Mouse (Mus musculus) intestine, postnatal 0 days (tissue): ENCODE results near the gene Idh2. TPM values are rescaled to one million over a fixed set of nuclear protein-coding genes. Genes with fewer than 3 reads are reported as not detected.
A peak's percentile ranks its signal among the peaks of the same experiment; 100 is the strongest.
"Not testable (repeated sequence)": the region's sequence is repeated elsewhere in the genome, so short reads cannot be mapped to it uniquely, and the experiment has no call there.

Source experiments
- ATAC-seq: fragments of 200-750 bp; cut with Nextera tagmentation; 2 replicates; pipeline ENCODE4 v1.8.0; 2017; ENCODE audit warnings: mild to moderate bottlenecking, moderate TSS enrichment, moderate library complexity
- H3K27ac ChIP-seq: fragments of 300-500 bp; sonication (generic); 2 replicates; pipeline ENCODE4 v1.5.1; 2014; ENCODE audit warnings: mild to moderate bottlenecking, low read depth, low read length, moderate library complexity
- H3K27me3 ChIP-seq: fragments of 300-500 bp; sonication (generic); replicated peaks from 2 replicates; pipeline ENCODE4 v1.6.1; 2014; ENCODE audit warnings: low read length, mixed read lengths; ENCODE audit not compliant: control insufficient read depth, insufficient read depth
- H3K36me3 ChIP-seq: fragments of 300-500 bp; sonication (generic); 2 replicates; pipeline ENCODE4 v1.6.1; 2014; ENCODE audit warnings: mild to moderate bottlenecking, moderate library complexity; ENCODE audit not compliant: control insufficient read depth, insufficient read depth
- H3K4me1 ChIP-seq: fragments of 300-500 bp; sonication (generic); replicated peaks from 2 replicates; pipeline ENCODE4 v1.6.1; 2014; ENCODE audit warnings: antibody characterized with exemption, low read length, mixed read lengths; ENCODE audit not compliant: control insufficient read depth, insufficient read depth
- H3K4me2 ChIP-seq: fragments of 300-500 bp; sonication (generic); replicated peaks from 2 replicates; pipeline ENCODE4 v1.6.1; 2014; ENCODE audit warnings: low read depth, mild to moderate bottlenecking, moderate library complexity
- H3K4me3 ChIP-seq: fragments of 300-500 bp; sonication (generic); 2 replicates; pipeline ENCODE4 v1.5.1; 2014; ENCODE audit warnings: low read depth, low read length
- H3K9ac ChIP-seq: fragments of 300-500 bp; sonication (generic); 2 replicates; pipeline ENCODE4 v1.6.1; 2014; ENCODE audit warnings: mild to moderate bottlenecking, low read depth, low read length
- H3K9me3 ChIP-seq: fragments of 300-500 bp; sonication (generic); 2 replicates; pipeline ENCODE4 v1.6.1; 2016; ENCODE audit warnings: mixed run types; ENCODE audit not compliant: control insufficient read depth
- CTCF ChIP-seq: sonication (generic); IDR thresholded peaks from 2 replicates; pipeline ENCODE4 v1.5.1; 2016; ENCODE audit warnings: low read depth, mild to moderate bottlenecking, control low read depth, antibody characterized with exemption, moderate library complexity
- WGBS: fragments of 180-500 bp; shearing (Covaris S2); extraction: QIAGEN DNeasy Blood & Tissue Kit; methylation state at CpG from one replicate; pipeline ENCODE4 v1.1.7; 2014; 5-methylcytosine and 5-hydroxymethylcytosine counted together
- polyA plus RNA-seq: library from polyadenylated mRNA; unstranded; fragments of >200 nt; fragmentation: Nextera tagmentation; extraction: Ambion mirVana; gene quantifications from 2 replicates; pipeline ENCODE4 v1.2.1, GENCODE M21; 2015

The Idh2 gene
- polyA plus RNA-seq, 1 experiment from 2014 or later: 190 TPM

- ATAC-seq: peak; percentile 64
- Histone ChIP-seq H3K4me3 (no peak overlapping the region), H3K9me3 (0 out of 2 replicates have a peak, but pooled peaks cover 7% of the 10 kb centered on the region), H3K4me2 (no peak overlapping the region), H3K27me3 (no peaks in the 10 kb centered on the region), H3K27ac (no peak overlapping the region), H3K36me3 (no peaks in the 10 kb centered on the region), H3K9ac (no peak overlapping the region), H3K4me1 (no peaks in the 10 kb centered on the region)
- 19% methylated on average over 9 of the region's 9 CpGs for WGBS
- peak; percentile 92 for TF ChIP-seq CTCF
Observed at GRCm38 (mm10) chr7:80140815-80141214, 25.6 kb upstream of the Idh2 start.

GRCm38 (mm10) chr7:80138375-80138774, 23.2 kb upstream of the Idh2 start:
- TF ChIP-seq CTCF: no peak
- H3K27me3 ChIP-seq: no peaks in the 10 kb centered on the region
- no peaks in the 10 kb centered on the region for H3K36me3 ChIP-seq
- ATAC-seq: no peak
- H3K27ac ChIP-seq: no peak overlapping the region
- no peak overlapping the region for H3K4me3 ChIP-seq
- 0 out of 2 replicates have a peak, but pooled peaks cover 3% of the 10 kb centered on the region for H3K4me1 ChIP-seq
- H3K9me3 ChIP-seq: 0 out of 2 replicates have a peak, but pooled peaks cover 7% of the 10 kb centered on the region
- no peak overlapping the region for H3K9ac ChIP-seq
- 74% methylated on average over 1 of the region's 1 CpGs for WGBS
- H3K4me2 ChIP-seq: no peak overlapping the region

DNA sequence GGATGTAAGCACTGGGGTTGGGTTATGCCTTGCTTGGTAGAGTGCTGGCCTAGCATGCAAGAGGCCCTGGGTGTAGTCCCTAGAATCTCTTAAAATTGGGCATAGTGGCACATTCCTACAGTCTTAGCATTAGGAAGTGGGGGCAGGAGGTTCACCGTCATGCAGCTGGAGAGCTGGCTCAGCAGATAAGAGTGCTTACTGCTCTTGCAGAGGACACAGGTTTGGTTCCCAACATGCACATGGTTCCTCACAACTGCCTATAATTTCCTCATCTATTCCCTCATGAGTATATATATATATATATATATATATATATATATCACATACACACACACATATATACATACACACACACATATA, 20.0 kb upstream of the Idh2 start:
- Histone ChIP-seq H3K9me3 (0 out of 2 replicates have a peak, but pooled peaks cover 7% of the 10 kb centered on the region), H3K27me3 (no peaks in the 10 kb centered on the region), H3K4me2 (no peak overlapping the region), H3K4me1 (0 out of 2 replicates have a peak, but pooled peaks cover 4% of the 10 kb centered on the region), H3K36me3 (no peaks in the 10 kb centered on the region), H3K4me3 (no peak overlapping the region), H3K27ac (no peak overlapping the region), H3K9ac (no peak overlapping the region)
- no peak for ATAC-seq
- 59% methylated on average over 1 of the region's 1 CpGs for WGBS
- no peak for TF ChIP-seq CTCF

DNA sequence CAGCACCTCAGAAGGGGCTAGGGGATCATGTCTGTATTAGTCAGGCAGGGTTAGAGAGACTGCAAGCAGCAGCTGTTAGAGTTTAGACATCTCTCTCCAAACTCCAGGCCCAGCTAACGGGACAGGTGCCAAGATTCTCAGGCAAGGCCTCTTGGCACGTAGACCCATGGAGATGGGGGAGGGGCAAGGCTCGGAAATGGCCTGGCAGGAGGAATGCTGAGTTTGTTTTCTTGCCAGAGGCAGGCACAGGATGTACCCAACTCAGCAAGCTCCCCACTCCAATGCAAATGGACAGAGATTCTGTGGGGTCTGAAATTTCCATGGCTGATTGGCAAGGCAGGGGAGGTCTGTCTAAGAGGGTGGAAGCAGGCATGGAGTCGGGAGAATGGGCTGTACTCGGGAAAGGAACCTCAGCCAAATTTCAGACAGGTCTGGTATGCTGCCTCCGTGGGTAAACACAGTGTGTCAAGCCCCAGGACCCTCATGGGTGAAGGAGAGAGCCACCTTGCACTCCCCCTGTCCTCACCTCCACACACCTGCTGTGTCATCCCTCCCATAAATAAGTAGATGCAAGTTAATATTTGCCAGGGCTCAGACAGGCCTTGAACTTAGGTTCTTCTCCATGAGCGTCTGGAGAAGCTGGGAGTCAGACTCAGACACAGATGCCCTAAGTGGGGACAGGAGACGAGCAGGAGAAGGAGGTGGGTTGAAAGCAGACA, 19.4 kb upstream of the Idh2 start:
- no peak overlapping the region for H3K9ac ChIP-seq

DNA sequence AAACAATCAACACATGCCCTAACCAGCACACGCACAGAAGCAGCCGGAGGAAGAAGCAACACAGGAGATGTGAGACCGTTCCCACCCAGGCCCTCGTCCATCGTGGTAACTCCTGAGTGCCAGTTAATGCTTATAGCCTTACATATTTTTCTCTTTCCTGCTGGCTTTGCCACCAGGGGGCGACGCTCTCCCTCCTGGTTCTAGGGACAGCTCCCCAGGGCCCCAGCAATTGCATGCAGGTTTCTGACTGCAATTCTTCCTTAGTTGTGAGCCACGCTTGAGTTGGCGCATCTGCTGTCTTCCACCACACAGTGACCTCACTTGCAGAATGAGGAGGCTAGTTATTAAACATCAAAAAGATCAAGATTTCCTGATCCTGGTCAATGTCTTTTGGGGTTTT, 17.3 kb upstream of the Idh2 start:
- no peak overlapping the region for H3K9ac ChIP-seq
- H3K4me1 ChIP-seq: 0 out of 2 replicates have a peak, but pooled peaks cover 5% of the 10 kb centered on the region
- peak; percentile 87 for TF ChIP-seq CTCF
- H3K4me3 ChIP-seq: no peak overlapping the region
- WGBS: 54% methylated on average over 9 of the region's 9 CpGs
- ATAC-seq: no peak
- H3K27ac ChIP-seq: no peak overlapping the region
- 0 out of 2 replicates have a peak, but pooled peaks cover 7% of the 10 kb centered on the region for H3K9me3 ChIP-seq
- H3K4me2 ChIP-seq: no peak overlapping the region
- no peaks in the 10 kb centered on the region for H3K27me3 ChIP-seq
- H3K36me3 ChIP-seq: no peaks in the 10 kb centered on the region

More for the DNA sequence above, 19.4 kb upstream of the Idh2 start:
- H3K27me3 ChIP-seq: no peaks in the 10 kb centered on the region
- H3K27ac ChIP-seq: no peak overlapping the region
- TF ChIP-seq CTCF: no peak
- 28% methylated on average over 8 of the region's 8 CpGs for WGBS
- no peak overlapping the region for H3K4me3 ChIP-seq
- no peaks in the 10 kb centered on the region for H3K36me3 ChIP-seq
- 0 out of 2 replicates have a peak, but pooled peaks cover 7% of the 10 kb centered on the region for H3K9me3 ChIP-seq
- H3K4me1 ChIP-seq: 0 out of 2 replicates have a peak, but pooled peaks cover 5% of the 10 kb centered on the region
- ATAC-seq: no peak; the same call in 1 of the 2 replicates
- no peak overlapping the region for H3K4me2 ChIP-seq

DNA sequence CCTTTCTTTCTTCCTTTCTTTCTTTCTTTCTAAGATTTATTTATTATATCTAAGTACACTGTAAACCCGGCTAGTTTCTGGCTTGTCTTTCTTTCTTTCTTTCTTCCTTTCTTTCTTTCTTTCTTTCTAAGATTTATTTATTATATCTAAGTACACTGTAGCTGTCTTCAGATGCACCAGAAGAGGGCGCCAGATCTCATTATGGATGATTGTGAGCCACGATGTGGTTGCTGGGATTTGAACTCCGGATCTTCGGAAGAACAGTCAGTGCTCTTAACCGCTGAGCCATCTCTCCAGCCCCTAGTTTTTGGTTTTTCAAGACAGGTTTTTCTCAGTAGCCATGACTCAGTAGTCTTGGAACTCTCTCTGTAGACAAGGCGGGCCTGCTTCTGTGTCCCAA, 16.1 kb upstream of the Idh2 start:
- WGBS: 77% methylated on average over 7 of the region's 7 CpGs
- peak; percentile 53 for TF ChIP-seq CTCF
- not testable (repeated sequence) for H3K4me1 ChIP-seq, H3K4me3 ChIP-seq, H3K9ac ChIP-seq, H3K27me3 ChIP-seq, H3K4me2 ChIP-seq, H3K36me3 ChIP-seq, H3K27ac ChIP-seq, ATAC-seq, H3K9me3 ChIP-seq
